Mouse (Mus musculus): ENCODE results near the gene Rnpepl1. TPM values are rescaled to one million over a fixed set of nuclear protein-coding genes. Genes with fewer than 3 reads are reported as not detected.

The Rnpepl1 gene
- polyA plus RNA-seq, 1 experiment: 164 TPM

- no peak for DNase-seq (ENCODE audit: low read depth in 1 of 2, low spot score in 2 of 2)
- WGBS: 57% methylated on average over 1 of the region's 1 CpGs
- Histone ChIP-seq H3K4me1 (ENCODE audit: control insufficient read depth, insufficient read depth, insufficient read length) (peaks cover 17% of the 10 kb centered on the region), H3K27ac (ENCODE audit: insufficient read depth, low read length) (no peak overlapping the region), H3K4me3 (ENCODE audit: extremely low read depth, insufficient read depth, insufficient read length) (peak overlapping the region; percentile 75; the same call in 1 of the 2 replicates), H3K27me3 (ENCODE audit: control insufficient read depth, insufficient read depth, low read length) (no peaks in the 10 kb centered on the region), H3K36me3 (ENCODE audit: control insufficient read depth, insufficient read depth, low read length) (peaks cover 18% of the 10 kb centered on the region)
- TF ChIP-seq CTCF (IDR thresholded peaks at IDR 0.05; ENCODE audit: extremely low read depth, insufficient read depth, insufficient read length, insufficient replicate concordance): no peak
- no peak for TF ChIP-seq POLR2A (IDR thresholded peaks at IDR 0.05; ENCODE audit: low read depth, low read length)
Observed at GRCm38 (mm10) chr1:92912286-92912685, 1.7 kb downstream of the Rnpepl1 start.

DNA sequence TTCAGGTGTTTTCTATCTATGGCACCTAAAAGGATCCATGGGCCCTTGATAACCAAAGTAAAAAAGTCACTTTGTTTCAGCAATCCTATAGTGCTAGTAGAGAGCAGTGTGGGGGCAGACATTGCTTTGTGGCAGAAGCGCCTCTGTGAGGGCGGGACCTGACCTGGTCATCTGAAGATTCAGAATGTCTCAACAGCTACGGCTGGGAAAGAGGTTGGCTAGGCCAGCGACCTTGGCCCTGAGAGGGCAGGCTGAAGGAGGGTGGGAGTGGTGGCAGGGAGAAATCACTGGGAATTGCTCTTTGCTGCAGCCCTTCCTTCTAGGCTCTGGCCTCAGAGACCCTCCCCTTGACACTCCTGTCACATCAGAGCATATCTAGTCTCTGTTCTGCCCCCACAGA is 3.7 kb downstream of the Rnpepl1 start:
- Histone ChIP-seq H3K27me3 (ENCODE audit: control insufficient read depth, insufficient read depth, low read length) (no peaks in the 10 kb centered on the region), H3K4me1 (ENCODE audit: control insufficient read depth, insufficient read depth, insufficient read length) (peaks cover 13% of the 10 kb centered on the region), H3K36me3 (ENCODE audit: control insufficient read depth, insufficient read depth, low read length) (peaks cover 36% of the 10 kb centered on the region), H3K27ac (ENCODE audit: insufficient read depth, low read length) (no peak overlapping the region), H3K4me3 (ENCODE audit: extremely low read depth, insufficient read depth, insufficient read length) (no peak overlapping the region)
- DNase-seq (ENCODE audit: low read depth in 1 of 2, low spot score in 2 of 2): no peak
- TF ChIP-seq POLR2A (IDR thresholded peaks at IDR 0.05; ENCODE audit: low read depth, low read length) (no peak), CTCF (IDR thresholded peaks at IDR 0.05; ENCODE audit: extremely low read depth, insufficient read depth, insufficient read length, insufficient replicate concordance) (no peak)
- WGBS: 94% methylated on average over 4 of the region's 4 CpGs

DNA sequence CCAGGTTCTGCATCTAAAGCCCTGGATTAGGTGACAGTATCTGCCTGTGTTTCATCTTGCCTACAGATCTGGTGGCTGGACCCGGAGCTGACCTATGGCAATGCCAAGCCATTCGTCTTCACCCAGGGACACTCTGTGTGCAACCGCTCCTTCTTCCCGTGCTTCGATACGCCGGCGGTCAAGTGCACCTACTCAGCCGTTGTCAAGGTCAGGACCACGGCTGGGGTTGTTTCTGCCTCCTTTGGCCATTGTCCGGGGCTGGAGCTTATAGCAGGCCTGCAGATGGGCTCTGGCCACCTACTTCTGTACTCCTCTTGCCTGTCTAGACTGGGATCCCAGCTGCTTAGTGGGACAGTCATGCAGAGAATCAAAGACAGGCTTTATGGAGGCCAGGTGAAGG is 4.4 kb downstream of the Rnpepl1 start:
- no peak overlapping the region for H3K27ac ChIP-seq (ENCODE audit: insufficient read depth, low read length)
- DNase-seq (ENCODE audit: low read depth in 1 of 2, low spot score in 2 of 2): no peak
- no peak for TF ChIP-seq POLR2A (IDR thresholded peaks at IDR 0.05; ENCODE audit: low read depth, low read length)
- no peak for TF ChIP-seq CTCF (IDR thresholded peaks at IDR 0.05; ENCODE audit: extremely low read depth, insufficient read depth, insufficient read length, insufficient replicate concordance)
- H3K36me3 ChIP-seq (ENCODE audit: control insufficient read depth, insufficient read depth, low read length): peaks cover 44% of the 10 kb centered on the region
- no peak overlapping the region for H3K4me3 ChIP-seq (ENCODE audit: extremely low read depth, insufficient read depth, insufficient read length)
- no peaks in the 10 kb centered on the region for H3K27me3 ChIP-seq (ENCODE audit: control insufficient read depth, insufficient read depth, low read length)
- 94% methylated on average over 11 of the region's 11 CpGs for WGBS
- H3K4me1 ChIP-seq (ENCODE audit: control insufficient read depth, insufficient read depth, insufficient read length): peaks cover 8% of the 10 kb centered on the region

DNA sequence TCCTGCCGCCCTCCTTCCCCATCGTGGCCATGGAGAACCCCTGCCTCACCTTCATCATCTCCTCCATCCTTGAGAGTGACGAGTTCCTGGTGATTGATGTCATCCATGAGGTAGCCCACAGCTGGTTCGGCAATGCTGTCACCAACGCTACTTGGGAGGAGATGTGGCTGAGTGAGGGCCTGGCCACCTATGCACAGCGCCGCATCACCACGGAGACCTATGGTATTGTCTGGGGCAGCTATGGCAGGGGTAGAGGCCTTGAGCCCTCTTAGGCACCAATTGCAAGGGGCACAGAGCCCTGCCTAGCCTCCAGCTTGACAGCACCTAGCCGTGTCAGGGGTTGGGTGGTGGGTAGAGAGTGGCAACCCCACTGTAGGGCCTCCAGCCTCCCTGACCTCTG is 6.1 kb downstream of the Rnpepl1 start:
- peaks cover 6% of the 10 kb centered on the region; the same call in 1 of the 2 replicates for H3K4me1 ChIP-seq (ENCODE audit: control insufficient read depth, insufficient read depth, insufficient read length)
- H3K36me3 ChIP-seq (ENCODE audit: control insufficient read depth, insufficient read depth, low read length): peaks cover 45% of the 10 kb centered on the region
- TF ChIP-seq POLR2A (IDR thresholded peaks at IDR 0.05; ENCODE audit: low read depth, low read length) (no peak), CTCF (IDR thresholded peaks at IDR 0.05; ENCODE audit: extremely low read depth, insufficient read depth, insufficient read length, insufficient replicate concordance) (no peak)
- no peaks in the 10 kb centered on the region for H3K27me3 ChIP-seq (ENCODE audit: control insufficient read depth, insufficient read depth, low read length)
- DNase-seq (ENCODE audit: low read depth in 1 of 2, low spot score in 2 of 2): no peak
- no peak overlapping the region for H3K4me3 ChIP-seq (ENCODE audit: extremely low read depth, insufficient read depth, insufficient read length)
- no peak overlapping the region for H3K27ac ChIP-seq (ENCODE audit: insufficient read depth, low read length)
- 95% methylated on average over 9 of the region's 9 CpGs for WGBS

DNA sequence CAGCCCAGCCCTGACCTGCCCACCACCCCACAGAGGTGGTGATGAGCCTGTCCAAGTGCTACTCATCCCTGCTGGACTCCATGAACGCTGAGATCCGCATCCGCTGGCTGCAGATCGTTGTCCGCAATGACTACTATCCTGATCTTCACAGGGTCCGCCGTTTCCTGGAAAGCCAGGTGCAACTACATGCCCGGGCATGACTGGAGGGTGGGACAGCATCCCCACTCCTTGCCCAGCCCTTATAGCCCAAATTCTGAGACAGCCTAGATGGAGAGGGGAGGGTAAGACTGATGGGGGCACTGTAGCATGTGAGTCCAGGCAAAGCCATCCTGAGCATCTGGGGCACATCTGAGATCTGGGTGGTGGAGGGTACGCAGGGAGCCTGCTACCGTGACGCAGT is 8.6 kb downstream of the Rnpepl1 start:
- H3K36me3 ChIP-seq (ENCODE audit: control insufficient read depth, insufficient read depth, low read length): peaks cover 45% of the 10 kb centered on the region
- H3K4me1 ChIP-seq (ENCODE audit: control insufficient read depth, insufficient read depth, insufficient read length): no peaks in the 10 kb centered on the region
- TF ChIP-seq CTCF (IDR thresholded peaks at IDR 0.05; ENCODE audit: extremely low read depth, insufficient read depth, insufficient read length, insufficient replicate concordance) (no peak), POLR2A (IDR thresholded peaks at IDR 0.05; ENCODE audit: low read depth, low read length) (no peak)
- WGBS: over 99% methylated on average over 11 of the region's 11 CpGs
- no peaks in the 10 kb centered on the region for H3K27me3 ChIP-seq (ENCODE audit: control insufficient read depth, insufficient read depth, low read length)
- H3K27ac ChIP-seq (ENCODE audit: insufficient read depth, low read length): no peak overlapping the region
- no peak for DNase-seq (ENCODE audit: low read depth in 1 of 2, low spot score in 2 of 2)
- no peak overlapping the region for H3K4me3 ChIP-seq (ENCODE audit: extremely low read depth, insufficient read depth, insufficient read length)

DNA sequence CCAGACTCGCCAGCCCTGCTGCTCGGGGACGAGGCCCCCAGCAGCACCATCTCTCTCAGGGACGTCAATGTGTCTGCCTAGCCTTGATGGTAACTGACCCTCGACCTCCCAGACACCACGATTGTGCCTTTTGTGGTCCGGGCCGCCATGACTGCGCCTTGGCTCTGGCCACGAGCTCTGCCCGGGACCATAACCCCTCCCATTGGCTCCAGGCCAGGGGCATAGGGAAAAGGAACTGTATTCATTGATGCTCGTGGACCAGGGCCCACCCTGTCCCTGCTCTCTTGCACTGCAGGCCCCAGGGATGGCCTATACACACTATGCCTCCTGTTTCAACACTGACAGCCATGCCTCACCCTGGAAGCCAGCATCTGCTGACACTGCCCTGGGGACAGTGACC is 9.2 kb downstream of the Rnpepl1 start:
- DNase-seq (ENCODE audit: low read depth in 1 of 2, low spot score in 2 of 2): no peak
- H3K27ac ChIP-seq (ENCODE audit: insufficient read depth, low read length): no peak overlapping the region
- TF ChIP-seq POLR2A (IDR thresholded peaks at IDR 0.05; ENCODE audit: low read depth, low read length) (no peak), CTCF (IDR thresholded peaks at IDR 0.05; ENCODE audit: extremely low read depth, insufficient read depth, insufficient read length, insufficient replicate concordance) (no peak)
- H3K4me3 ChIP-seq (ENCODE audit: extremely low read depth, insufficient read depth, insufficient read length): no peak overlapping the region
- no peaks in the 10 kb centered on the region for H3K27me3 ChIP-seq (ENCODE audit: control insufficient read depth, insufficient read depth, low read length)
- peaks cover 42% of the 10 kb centered on the region for H3K36me3 ChIP-seq (ENCODE audit: control insufficient read depth, insufficient read depth, low read length)
- 86% methylated on average over 12 of the region's 12 CpGs for WGBS
- H3K4me1 ChIP-seq (ENCODE audit: control insufficient read depth, insufficient read depth, insufficient read length): no peaks in the 10 kb centered on the region

- 59% methylated on average over 7 of the region's 7 CpGs for WGBS
- no peak for DNase-seq (ENCODE audit: low read depth in 1 of 2, low spot score in 2 of 2)
Observed at GRCm38 (mm10) chr1:92920474-92921200, 10.1 kb downstream of the Rnpepl1 start.

More at GRCm38 (mm10) chr1:92920474-92921200, 10.1 kb downstream of the Rnpepl1 start:
- Histone ChIP-seq H3K27me3 (ENCODE audit: control insufficient read depth, insufficient read depth, low read length) (no peaks in the 10 kb centered on the region), H3K4me1 (ENCODE audit: control insufficient read depth, insufficient read depth, insufficient read length) (no peaks in the 10 kb centered on the region), H3K27ac (ENCODE audit: insufficient read depth, low read length) (no peak overlapping the region), H3K36me3 (ENCODE audit: control insufficient read depth, insufficient read depth, low read length) (peaks cover 38% of the 10 kb centered on the region), H3K4me3 (ENCODE audit: extremely low read depth, insufficient read depth, insufficient read length) (no peak overlapping the region)
- TF ChIP-seq POLR2A (IDR thresholded peaks at IDR 0.05; ENCODE audit: low read depth, low read length) (no peak), CTCF (IDR thresholded peaks at IDR 0.05; ENCODE audit: extremely low read depth, insufficient read depth, insufficient read length, insufficient replicate concordance) (no peak)
